Comparison of ENCODE assay signal across 8 mouse cellular contexts in the genomic region with DNA sequence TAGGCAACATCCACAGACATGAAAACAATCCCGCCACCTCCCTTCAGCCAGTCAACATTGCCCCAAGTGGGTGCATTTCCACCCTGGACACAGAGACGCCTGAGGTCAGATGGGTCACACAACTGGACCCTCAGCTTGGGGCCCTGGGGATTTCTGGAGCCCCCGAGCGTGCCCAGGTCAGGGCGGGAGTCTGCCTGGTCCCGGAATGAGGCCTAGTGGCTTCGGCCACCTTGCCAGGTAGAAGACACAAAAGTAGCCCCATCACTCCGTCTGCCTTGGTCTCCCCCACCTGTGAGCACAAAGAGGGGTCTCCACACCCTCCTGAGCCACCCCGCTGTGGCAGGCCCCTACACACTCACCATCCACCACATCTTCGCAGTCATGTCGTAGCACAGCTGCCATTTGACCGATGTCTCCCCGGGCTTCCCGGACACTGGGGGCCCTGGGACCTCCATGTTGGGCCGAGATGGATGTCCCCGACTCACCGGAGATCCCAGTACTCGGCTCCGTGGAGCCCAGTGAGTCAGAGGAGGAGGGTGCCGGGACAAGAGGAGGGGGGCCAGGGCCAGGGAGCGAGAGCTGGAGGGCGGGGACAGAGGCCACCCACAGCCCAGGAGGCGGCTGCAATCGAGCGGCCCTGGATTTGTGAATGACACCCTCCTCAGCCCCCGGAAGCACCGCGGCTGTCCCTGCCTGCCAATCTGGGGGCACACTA. TPM values are rescaled to one million over a fixed set of nuclear protein-coding genes. Genes with fewer than 3 reads are reported as not detected.
DNase-seq lines count a peak whose midpoint lies in the region; ATAC-seq lines count a peak whose summit lies in the region.

A gene (minus strand): TSS at position 455 of the 715 bp plus-strand sequence.

- H3K27me3 ChIP-seq in heart, embryonic 13.5 days (replicated peaks), result peaks cover 100% of the 10 kb centered on the region
- H3K27me3 ChIP-seq in neural tube, embryonic 15.5 days (replicated peaks), result peaks cover 82% of the 10 kb centered on the region

- H3K27ac ChIP-seq in heart, embryonic 13.5 days (replicated peaks), result no peak within 1 kb of the TSS
- no peak within 1 kb of the TSS for H3K27ac ChIP-seq in neural tube, embryonic 15.5 days (replicated peaks)

- no peaks in the 10 kb centered on the region for H3K36me3 ChIP-seq in heart, embryonic 13.5 days
- H3K36me3 ChIP-seq in neural tube, embryonic 15.5 days, result no peaks in the 10 kb centered on the region

- no peak for ATAC-seq in frontal cortex, adult (ENCODE audit: low TSS enrichment)
- peak; percentile 19; the same call in 1 of the 2 replicates for ATAC-seq in heart, embryonic 13.5 days (ENCODE audit: extremely low read depth, insufficient number of reproducible peaks, low FRiP score, low TSS enrichment)
- ATAC-seq in neural tube, embryonic 15.5 days (ENCODE audit: low FRiP score), result no peak

- H3K4me2 ChIP-seq in heart, embryonic 13.5 days, result no peak within 1 kb of the TSS
- H3K4me2 ChIP-seq in neural tube, embryonic 15.5 days, result no peak within 1 kb of the TSS

- WGBS in heart, embryonic 13.5 days, result 58% methylated on average over 28 of the region's 28 CpGs
- WGBS in neural tube, embryonic 15.5 days, result 67% methylated on average over 28 of the region's 28 CpGs

- H3K9ac ChIP-seq in heart, embryonic 13.5 days, result no peak within 1 kb of the TSS
- H3K9ac ChIP-seq in neural tube, embryonic 15.5 days (replicated peaks), result no peak within 1 kb of the TSS

- no peak within 1 kb of the TSS for H3K4me3 ChIP-seq in heart, embryonic 13.5 days
- no peak within 1 kb of the TSS for H3K4me3 ChIP-seq in neural tube, embryonic 15.5 days (replicated peaks)

- DNase-seq in frontal cortex, adult 2 months (ENCODE audit: extremely low spot score in 1 of 2, low spot score in 1 of 2), result no peak
- DNase-seq in thymus, postnatal 4 days, result peak; percentile 9
- DNase-seq in thymus, postnatal 14 days, result no peak
- DNase-seq in layer of hippocampus, postnatal 36 days, result no peak
- DNase-seq in cerebellum, adult 9-10 months, result no peak

- no peaks in the 10 kb centered on the region for H3K9me3 ChIP-seq in heart, embryonic 13.5 days
- H3K9me3 ChIP-seq in neural tube, embryonic 15.5 days (replicated peaks), result no peaks in the 10 kb centered on the region

- H3K4me1 ChIP-seq in heart, embryonic 13.5 days, result peaks cover 9% of the 10 kb centered on the region
- peaks cover 8% of the 10 kb centered on the region; the same call in 1 of the 2 replicates for H3K4me1 ChIP-seq in neural tube, embryonic 15.5 days

RNA-seq across cellular contexts. Expression of the gene that starts here (rescaled TPM):
- polyA plus RNA-seq in frontal cortex, adult 2 months (2012; rRNA removed), result 39.6 and 47.7 TPM in 2 replicates
- 56.6 and 57.4 TPM in 2 replicates for polyA plus RNA-seq in heart, embryonic 13.5 days (2015; fragmentation: Nextera tagmentation; extraction: Ambion mirVana)
- 10 to 100 TPM; 55.3 to 55.8 TPM for total RNA-seq in layer of hippocampus, postnatal 36 days (2021)
- polyA plus RNA-seq in neural tube, embryonic 15.5 days (2015; fragmentation: Nextera tagmentation; extraction: Ambion mirVana), result 35.0 and 35.8 TPM in 2 replicates
